Mouse (Mus musculus) central nervous system, embryonic 18 days (tissue): ENCODE results near the gene Kif21b. TPM values are rescaled to one million over a fixed set of nuclear protein-coding genes. Genes with fewer than 3 reads are reported as not detected.

Experiments
- polyA plus RNA-seq: library from polyadenylated mRNA; depleted of rRNA; stranded (reverse); fragments of >200 nt; gene quantifications from 2 replicates; pipeline ENCODE4 v1.2.3, GENCODE M21; 2012; rRNA removed

Gene Kif21b
- polyA plus RNA-seq: 97.3 and 121 TPM in 2 replicates

DNA sequence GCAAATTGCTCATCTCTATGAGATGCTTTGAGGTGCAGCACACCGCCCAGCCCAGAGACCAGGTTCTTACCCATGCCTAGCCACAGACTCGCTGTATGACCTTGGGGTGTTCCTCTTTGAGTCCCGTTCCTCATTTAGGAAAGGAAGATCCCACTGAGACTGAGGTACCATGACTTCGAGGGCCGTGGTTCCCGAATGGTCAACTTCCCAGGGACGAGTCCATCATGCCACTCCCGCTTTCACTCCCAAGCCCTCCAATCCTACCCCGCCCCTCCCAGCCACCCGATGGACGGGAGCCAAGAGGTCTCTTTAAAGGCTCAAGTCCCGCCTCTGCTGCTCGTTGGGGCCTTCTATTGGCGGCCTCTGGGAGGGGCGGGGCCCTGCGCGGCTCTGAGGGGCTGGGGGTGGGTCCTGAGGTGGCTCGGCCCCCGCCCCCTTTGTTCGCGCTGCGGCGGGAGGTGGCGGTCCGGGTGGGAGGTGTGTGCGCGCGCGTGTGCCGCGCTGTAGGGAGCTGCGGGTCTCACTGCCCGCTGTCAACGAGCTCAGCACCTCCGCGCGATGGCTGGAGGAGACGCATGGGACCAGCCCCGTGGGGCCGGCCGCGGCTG, at the start of gene Kif21b:
Kif21b (plus strand) TSS at position 439 of the 608 bp plus-strand sequence.

DNA sequence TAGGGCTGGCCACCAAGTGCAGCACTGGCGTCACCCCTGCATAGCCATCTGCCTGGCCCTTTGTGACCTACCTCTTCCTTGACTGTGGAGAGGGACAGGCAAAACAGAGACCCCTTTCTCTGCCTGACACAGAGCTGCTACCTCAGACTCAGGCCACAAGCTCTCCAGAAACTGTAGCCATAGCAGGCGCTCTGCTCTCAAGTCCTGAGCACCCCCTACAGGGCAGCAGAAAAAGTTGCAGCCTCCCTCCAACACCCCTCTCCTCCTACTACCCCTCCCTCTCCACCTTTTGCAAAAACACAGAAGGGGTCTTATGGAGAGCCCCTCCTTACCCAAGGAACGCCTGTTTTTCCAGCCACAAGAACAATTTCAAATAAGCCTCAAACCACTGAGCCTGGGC, 81.6 kb downstream of the Kif21b start, which contains the start of gene Mroh3:
Mroh3 (minus strand) TSS at position 26 of the 400 bp plus-strand sequence.

Other genes starting within 250 kb of the Kif21b start
- gene Pkp1, start 212.2 kb upstream of the Kif21b start, polyA plus RNA-seq: 0.09 and 1.7 TPM in 2 replicates
- gene Igfn1, start 125.0 kb upstream of the Kif21b start, polyA plus RNA-seq: 0.07 and 0.08 TPM in 2 replicates
- 131 and 150 TPM in 2 replicates for gene Tmem9, start 123.2 kb upstream of the Kif21b start, polyA plus RNA-seq
- gene Ascl5, start 80.6 kb upstream of the Kif21b start, polyA plus RNA-seq: 0.35 and 0.40 TPM in 2 replicates
- gene Cacna1s, start 78.6 kb upstream of the Kif21b start, polyA plus RNA-seq: 0.44 and 1.8 TPM in 2 replicates
- gene Mroh3, start 81.4 kb downstream of the Kif21b start, polyA plus RNA-seq: 0.26 and 0.44 TPM in 2 replicates
- gene Inava, start 102.9 kb downstream of the Kif21b start, polyA plus RNA-seq: 4.4 and 5.0 TPM in 2 replicates
- 5.5 and 6.6 TPM in 2 replicates for gene Gpr25, start 129.5 kb downstream of the Kif21b start, polyA plus RNA-seq
- 49.9 and 54.1 TPM in 2 replicates for gene Camsap2, start 214.7 kb downstream of the Kif21b start, polyA plus RNA-seq